Mouse (Mus musculus) testis, postnatal 14 days (tissue): ENCODE data around the gene Opcml.

Source experiments
- DNase-seq: peaks from one replicate; pipeline ENCODE4 v3.0.0; 2021; ENCODE audit warnings: low spot score

Opcml gene

DNA sequence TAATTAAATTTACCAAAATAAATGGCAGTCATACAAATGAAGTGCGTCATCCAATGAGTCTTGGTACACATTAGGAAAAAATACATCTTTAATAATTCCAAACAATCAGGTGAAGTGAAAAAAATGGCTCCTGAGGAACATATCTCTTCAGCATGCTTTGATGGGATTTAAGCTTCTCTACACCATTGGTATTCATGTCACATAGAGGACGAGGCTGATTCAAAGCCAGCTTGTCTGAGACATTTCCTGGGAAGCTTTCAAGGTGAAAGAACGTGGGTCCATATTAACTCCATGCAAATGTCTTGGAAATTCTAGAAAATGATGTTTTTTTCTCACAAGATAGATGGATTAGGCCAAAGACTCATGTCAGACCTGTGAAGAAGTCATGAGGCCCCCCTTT is 212.6 kb downstream of the Opcml start:
- no peak for DNase-seq

DNA sequence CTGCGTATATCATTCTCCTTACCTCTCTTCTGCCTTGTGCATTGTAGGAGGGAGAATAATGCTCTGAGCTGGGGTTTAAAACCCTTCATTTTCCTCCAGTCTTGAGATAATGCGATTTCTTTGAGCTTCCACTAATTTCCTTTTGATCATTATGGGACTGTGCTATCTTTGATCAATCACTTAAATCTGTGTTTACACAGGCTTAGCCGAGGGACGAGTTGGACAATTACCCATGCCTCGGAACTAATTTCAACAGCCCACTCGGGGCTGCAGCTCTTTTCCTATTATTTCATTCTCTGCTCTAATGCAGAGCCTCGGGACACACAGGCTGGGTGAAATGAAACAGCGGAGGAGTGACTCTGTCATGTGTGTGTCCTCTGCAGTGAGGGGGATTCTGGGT is 220.9 kb downstream of the Opcml start:
- no peak for DNase-seq

DNA sequence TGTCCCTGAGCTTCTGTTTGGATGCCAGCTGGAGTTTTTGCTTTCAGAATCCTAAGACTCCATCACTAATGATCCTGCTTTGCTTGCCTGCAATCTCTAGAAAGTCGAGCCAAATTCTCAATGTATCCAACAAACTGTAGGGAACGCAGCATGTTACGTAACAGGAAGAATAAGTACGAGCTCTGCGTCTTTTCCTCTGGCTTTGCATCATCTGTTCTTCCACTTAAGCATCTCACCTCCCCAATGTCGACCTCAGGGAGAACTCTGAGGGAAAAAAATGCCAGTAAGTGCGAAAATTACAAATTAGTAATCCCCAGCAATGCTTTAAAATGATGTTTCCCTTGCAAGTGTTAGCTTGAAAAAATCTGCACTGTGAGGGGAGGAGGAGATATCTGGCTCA is 222.1 kb downstream of the Opcml start:
- no peak for DNase-seq

DNA sequence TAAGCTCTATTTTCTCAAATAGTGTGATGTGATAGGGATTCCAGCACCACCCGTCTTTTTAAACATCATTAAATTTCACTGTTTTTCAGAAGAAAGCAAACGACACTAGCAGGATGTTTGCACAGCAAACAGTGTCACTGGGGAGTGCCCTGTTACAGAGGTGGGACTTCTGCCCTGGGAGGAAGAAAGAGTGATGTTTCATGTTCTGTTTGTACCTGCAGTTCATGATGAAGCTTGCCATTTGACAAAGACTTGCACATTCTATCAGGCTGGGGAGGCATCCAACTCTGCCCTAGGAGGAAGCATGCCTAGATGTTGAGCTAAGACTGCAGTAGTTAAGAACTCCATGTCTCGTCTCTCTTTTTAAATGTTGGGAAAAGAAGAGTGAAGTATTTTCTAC is 222.6 kb downstream of the Opcml start:
- no peak for DNase-seq

DNA sequence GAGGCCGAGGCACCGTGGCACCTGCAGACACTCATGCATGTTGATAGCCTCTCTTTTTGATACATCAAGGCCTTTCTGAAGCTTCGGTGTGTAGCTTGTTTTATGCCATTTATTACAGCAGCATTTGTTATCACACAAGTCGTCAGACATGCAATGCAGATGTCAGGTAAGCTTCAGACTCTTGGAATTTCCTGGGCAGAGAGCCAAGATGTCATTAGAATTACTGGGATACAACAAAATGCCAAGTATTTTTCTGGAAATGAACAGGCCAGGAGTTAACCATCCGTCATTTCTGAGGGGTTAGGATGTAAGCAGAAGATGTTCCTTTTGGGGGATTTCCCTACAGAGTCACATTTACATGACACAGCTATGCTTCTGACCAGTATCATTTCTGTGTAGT is 237.6 kb downstream of the Opcml start:
- no peak for DNase-seq

DNA sequence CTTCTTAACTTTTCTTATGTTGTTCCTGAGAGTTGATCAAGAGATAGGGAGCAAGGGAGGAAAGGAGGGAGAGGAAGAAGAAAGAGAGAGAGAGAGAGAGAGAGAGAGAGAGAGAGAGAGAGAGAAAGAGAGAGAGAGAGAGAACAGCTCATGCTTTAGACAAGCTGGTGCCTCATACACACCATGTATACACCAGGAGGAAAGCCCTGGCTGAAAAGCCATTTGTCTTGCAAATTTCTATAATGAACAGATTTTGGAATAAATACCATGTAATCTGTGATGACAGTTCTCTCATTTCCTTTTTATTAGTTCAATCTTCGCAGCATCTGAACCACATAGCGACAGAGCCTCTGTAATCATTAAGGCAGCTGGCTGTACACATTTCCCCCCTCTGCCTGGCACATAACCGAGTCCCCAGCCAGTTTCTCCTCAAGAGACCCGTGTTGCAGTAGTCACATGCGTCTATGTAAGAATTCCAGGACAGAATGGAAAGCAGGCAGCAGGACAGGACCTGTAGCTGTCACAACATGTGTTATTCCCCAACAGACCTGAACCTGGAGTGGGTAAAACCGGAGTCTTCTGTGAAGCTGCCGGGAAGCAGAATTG is 238.3 kb downstream of the Opcml start:
- DNase-seq, result no peak

DNA sequence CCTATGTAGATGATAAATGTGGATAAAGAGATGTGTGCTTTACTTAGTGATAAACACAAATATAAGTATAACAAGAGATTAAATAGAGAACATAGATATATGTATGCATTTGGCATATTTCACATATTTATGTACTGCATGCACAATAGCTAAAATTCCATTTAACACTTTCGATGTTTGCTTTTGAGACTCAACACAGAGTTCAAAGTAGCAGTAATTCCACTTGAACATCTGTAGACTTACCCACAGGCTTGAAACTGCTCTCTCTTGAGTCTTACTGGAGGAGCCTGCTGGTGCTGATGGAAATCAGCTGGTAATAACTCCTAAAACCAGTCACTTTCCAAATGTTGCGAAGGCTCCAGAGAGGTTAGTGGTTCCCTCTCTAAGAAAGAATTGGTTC is 258.6 kb downstream of the Opcml start:
- no peak for DNase-seq

DNA sequence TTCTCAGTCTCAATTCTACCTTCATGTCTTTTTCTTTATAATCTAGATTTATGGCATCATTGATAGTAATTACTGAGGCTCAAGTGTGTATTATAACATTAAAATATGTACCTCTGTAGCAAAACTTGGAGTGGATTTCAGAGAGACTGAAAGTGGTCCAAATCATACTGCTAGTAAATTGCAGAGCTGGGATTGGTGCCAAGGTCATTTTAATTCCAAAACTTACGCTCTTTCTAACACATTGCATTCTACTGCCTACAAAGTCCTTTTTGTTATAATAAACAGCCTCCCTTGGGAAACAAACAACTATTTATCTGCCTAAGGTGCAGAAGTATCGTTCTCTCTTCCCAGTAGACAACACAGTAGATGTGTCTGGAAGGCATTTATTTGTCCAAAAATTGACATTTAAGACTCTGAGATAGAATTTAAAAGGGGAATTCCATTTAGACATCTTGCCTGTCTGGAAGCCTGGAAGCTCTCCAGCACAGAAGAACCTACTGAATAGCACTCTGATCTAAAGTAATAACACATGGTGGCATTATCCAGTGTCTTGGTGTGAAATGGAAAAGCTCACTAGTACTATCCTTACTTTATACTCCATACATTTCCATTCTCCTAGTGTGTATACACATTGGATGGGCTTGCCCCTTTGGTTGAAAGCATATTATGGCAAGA is 266.7 kb downstream of the Opcml start:
- no peak for DNase-seq

DNA sequence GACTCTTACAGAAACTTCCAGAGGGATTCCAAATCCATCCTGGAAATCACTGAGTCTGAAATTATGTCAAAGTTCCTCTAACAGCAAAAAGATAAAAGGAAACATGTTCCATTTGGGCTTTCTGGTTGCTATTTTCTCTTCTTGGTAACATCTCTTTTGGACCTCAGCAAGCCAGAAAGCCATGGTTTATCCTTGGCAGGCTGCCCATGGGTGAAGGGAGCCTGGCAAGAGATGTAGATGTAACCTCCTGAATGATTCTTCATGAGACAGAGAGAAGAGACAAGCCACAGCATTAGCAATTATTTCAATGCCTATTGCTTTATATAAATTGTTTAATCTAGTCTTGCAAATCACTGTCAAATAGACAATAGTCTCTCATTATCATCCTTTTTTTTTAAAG is 274.6 kb downstream of the Opcml start:
- no peak for DNase-seq

DNA sequence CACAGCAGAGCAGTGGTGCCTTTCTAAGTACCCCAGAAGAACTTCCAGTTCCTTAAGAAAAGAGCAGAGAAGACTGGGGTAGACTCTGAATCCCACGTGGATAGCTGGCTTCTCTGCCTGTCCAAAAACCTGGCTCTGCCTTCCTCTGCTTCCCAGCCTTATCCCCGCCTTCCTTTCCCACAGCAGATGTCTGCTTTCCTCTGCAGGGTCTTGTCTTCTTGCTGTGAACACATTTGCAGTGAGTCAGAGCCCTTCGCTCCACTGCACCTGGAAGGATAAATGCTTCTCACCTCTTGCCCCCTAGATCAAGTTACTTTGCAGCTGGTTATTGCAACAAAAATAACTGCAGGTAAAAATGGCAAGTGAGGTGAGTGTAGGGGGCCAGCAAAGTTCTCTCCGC is 290.1 kb downstream of the Opcml start:
- DNase-seq, result no peak

DNA sequence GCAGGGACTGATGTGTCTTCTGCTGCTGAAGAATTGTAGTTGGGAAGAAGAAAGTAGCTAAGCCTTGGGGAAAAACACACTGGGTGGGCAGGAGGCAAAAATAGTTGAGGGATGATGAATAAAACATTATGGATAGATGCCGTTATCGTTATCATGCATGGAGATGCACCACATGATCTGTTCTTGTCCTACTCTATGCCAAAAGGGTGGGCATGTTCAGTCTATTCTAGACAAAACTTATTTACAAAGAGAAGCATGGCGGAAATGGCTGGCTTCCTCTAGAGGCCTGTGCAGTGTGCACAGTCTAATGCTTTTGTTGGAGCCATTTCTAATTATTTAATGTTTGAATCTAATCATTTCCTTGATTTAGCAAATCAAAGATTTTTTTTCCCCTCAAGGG is 293.2 kb downstream of the Opcml start:
- DNase-seq, result no peak

DNA sequence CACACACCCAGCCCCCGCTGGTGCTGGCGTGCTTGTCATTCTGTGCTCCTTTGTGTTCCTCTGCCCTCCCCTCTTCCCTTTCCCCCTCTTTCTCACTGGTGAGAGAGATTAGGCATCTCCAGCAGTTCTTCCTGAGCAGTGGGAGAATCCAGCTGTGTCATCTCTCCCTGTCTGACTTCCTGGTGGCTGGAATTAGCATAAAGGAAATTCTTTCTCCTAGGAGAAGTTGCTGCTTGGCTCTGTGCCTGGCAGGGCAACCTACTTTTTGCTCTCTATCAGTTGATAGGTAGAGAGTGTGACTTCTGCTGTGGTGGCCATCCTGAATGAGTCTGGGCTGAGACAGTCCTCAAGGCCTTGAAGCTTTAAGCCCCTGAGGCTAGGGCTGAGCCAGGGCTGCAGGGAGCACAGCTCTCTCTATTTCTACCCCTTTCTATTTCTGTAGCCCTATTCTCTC is 293.7 kb downstream of the Opcml start:
- no peak for DNase-seq

DNA sequence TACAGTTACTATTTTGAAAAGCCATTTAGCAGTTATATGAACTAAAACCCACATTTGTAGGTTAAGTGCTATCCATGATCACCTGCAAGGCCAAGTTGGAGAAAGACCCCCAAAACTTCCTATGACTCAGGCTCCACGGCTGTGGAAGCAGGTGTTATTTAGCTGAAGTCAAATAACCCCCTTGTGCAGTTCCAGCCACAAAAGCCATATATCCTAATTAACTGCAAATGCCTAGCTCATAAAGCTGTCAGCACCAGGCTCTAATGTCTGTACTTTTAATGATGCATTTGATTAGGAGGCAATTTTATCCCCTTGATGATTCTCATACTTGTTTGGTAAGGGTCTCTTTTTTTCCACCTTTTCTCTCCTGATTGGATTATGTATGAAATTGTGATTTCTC is 300.8 kb downstream of the Opcml start:
- DNase-seq, result no peak

DNA sequence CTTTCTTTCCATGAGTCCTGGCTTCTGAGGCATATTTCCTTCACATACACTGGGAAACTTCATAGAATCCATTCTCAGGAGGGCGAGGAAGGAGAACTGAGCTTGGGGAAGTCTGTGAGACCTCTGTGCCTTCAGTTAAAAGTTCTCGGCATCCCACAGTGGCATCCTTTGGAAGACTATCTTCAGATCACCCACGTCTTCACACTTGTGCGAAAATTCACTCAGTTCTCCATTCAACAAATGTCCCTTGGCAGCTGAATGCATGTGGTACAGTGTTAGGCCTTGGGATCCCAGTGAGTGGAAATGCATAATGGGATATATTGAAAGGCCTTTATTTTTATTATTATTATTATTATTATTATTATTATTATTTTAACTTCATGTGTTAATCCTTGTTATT is 304.1 kb downstream of the Opcml start:
- DNase-seq, result no peak

DNA sequence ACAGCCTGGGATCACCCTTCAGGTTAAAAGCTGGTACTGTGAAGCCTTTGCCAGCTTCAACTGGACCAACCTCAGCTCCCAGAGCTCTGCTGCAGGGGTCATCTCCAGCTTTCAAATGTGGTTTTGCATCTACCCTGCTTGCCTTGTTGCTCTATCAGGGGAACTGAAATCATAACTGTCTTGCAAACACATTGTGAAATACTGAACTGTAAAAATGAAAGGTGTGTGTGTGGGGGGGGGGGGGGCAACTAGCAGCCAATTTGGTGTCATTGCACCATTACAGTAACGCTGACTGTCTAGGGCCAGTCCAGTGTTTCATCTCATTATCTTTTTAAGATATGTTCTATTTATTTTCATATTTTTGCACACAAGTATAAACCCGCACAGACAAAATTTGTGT is 305.6 kb downstream of the Opcml start:
- DNase-seq, result no peak

DNA sequence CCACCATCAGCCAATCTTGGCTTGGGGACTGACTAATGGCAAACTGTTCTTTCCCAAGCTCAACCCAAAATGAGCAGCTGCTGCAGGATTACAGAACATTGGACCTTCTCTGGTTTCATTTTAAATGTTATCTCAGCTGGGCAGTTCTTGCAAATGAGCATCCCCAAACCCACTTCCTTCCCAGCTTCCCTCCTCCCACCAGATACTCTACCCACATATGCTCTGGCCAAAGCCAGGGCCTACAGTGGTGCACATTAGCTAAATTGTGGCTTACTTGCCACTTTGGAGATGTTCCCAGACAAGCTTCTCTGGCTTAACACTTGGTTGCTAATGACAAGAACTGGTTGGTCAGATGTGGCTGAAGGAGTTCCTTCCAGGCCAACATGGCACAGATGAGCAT is 311.4 kb downstream of the Opcml start:
- no peak for DNase-seq

DNA sequence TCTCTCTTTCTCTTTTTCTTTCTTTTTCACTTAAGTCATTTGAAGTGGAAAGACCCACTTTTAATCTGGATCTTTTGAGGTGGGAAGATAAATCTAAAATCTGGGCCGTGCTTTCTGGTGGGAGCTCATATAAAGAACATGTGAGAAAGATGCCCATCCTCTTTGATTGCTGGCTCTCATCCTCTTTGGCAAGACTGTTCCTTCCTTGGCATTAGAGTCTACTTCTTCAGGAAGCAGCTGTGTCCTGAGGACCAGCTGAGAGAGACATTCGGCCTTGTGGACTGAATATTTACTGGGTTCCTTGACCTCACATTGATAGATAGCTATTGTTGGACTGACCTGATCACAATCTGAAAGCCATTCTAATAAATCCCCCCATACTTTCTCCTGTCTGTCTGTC is 331.3 kb downstream of the Opcml start:
- DNase-seq, result no peak

DNA sequence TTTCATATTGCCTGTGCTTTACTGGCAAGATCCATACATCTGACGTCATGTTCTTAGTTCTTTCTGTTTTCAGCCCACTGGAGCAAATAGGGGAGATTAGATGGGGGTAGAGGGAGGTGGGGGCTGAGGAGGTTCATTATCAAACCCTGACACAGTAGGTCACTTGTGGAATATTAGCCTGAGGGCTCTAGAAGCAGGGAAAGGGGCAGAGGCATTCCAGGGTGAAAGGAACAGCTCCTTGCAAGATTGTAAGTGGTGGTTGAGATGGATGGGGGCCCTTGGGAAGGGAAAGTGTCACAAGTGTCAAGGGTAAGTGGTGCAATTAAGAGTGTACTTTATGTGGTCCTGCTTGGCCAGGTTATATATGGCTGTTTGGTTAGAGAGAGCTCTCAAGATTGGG is 338.2 kb downstream of the Opcml start:
- DNase-seq, result no peak

DNA sequence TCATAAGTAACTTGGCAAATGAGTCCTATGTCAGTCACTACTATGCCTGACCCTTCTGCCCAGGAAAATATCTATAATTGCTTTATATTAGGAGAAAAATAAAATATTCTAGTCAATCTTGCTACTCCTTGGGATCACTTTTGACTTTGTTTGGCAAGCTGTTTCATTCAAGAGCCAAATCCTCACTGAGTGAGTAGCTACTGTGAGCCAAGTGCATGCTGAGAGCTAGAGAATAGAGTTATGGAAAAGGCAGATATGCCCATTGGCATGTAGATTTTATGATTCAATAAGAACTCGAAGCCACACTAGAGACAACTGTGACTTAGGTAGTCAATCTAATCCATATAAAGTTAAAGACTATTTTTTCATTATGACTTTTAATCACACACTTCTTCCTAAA is 340.9 kb downstream of the Opcml start:
- no peak for DNase-seq

DNA sequence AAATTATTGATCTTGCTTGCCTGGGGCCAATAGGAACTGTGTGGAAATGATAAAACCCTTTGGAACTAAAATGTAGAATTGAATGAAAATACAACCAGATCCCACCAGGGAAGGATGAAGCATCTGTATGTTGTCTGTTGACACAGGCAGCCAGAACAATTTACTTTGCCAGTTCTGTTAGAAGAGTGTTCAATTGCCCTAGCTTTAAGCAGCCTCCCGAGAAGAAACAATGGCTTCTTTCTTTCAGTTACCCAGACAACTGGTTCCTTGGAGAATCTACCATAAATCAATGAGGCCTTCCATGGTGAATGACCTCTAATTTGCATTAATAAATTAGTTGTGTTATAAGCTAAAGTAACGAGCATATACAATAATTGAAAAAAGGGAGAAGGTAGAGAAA is 346.0 kb downstream of the Opcml start:
- no peak for DNase-seq

DNA sequence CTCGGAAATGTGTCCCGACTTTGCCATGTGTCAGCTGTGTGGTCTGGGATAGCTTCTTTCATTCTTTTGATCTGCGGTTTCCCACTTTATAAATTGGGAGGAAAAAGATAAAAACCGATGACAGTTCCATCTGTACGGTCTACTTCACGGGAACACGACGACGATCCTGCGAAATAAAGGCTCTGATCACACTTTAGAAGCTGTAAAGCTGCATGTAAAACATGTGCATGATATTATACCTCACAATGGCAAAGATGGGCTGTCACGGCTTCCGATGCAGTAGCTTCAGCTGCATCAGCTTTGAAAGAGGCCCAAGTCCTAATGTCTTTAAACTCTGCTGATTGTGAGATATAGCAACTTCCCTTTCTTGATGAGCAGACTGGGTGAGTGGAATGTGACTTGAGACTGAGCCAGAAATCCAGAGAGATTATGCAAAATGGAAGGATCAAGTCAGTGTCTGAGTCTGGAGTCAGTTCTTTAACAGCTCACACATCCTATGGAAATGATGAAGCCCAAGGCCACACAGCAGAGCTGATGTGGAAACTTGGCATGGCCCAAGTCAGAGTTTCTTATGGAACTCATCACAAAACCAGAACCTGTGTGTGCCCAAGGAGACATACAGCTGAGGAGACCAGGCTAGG is 349.5 kb downstream of the Opcml start:
- DNase-seq, result peak; percentile 12

DNA sequence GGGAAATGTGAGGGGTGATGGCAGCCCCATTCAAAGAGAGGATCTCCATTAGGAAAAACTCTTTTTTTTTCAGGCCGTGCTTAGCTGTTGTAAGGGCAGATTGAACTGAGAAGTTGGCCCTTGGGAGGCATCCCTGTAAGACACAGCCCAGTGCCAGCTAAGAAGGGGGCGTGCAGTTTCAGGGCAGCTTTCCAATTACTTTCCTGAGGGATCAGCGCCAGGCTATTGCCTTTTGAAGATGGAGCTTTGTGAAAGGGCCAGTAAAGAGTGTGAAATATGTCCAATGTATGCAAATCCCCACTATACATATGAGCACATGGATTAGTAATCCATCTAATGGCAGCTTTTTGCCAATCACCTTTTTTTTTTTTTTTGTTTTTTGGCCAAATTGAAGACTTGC is 358.9 kb downstream of the Opcml start:
- no peak for DNase-seq

DNA sequence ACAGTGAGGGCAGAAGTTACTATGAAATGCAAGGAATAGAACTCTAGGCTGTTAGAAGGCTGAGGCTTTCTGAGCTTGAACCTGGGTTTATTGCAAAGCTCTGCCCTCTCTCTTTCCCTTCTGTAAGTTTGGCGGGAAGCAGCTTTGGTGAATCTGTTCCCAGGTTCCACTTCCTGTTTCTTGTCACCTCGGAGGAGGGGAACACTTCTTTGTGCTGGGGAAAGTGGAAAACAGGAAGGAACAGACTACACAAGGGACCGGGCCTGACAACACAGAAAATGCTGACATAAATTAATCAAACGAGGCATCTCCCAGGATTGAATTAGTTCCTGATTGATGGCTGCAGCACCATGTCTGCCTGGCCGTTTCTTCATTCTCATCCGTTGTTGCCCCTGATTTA is 363.2 kb downstream of the Opcml start:
- no peak for DNase-seq

DNA sequence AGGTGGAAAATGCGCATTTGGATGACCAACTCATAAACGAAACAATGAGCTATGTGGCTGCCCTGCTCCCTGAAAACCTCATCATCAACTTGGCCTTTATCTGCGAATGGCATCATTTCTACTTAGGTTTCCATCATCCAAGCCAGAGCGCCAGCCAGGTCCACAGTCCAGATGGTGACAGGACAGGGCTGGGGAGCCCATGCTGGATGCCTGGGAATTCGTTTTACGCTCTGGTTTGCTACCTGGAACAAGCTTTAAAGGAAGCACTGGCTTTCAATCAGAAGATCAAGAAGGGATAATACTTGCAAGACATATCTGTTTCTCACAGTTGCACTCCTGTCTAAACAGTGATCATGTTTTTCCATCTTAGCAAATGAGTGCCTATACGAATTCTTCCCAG is 366.5 kb downstream of the Opcml start:
- no peak for DNase-seq
